Mouse (Mus musculus) liver, postnatal 0 days (tissue): Measurements from ENCODE around the gene Robo1.

ENCODE experiments used
- CTCF ChIP-seq: sonication (generic); IDR thresholded peaks from 2 replicates; pipeline ENCODE4 v1.5.1; 2016; ENCODE audit warnings: antibody characterized with exemption, low read depth
- EP300 ChIP-seq: IDR thresholded peaks from 2 replicates; pipeline ENCODE4 v1.6.1; 2016; ENCODE audit warnings: antibody characterized with exemption, low read depth, mild to moderate bottlenecking

- TF ChIP-seq CTCF = no peak
- TF ChIP-seq EP300 = no peak
Observed at GRCm38 (mm10) chr16:72866011-72866410, 557.9 kb downstream of the Robo1 start.
